Mouse (Mus musculus): Measurements from ENCODE around the gene Trnt1. TPM values are rescaled to one million over a fixed set of nuclear protein-coding genes. Genes with fewer than 3 reads are reported as not detected.

Trnt1 gene
- polyA plus RNA-seq (2012; ENCODE audit: low replicate concordance), result 0.55 and 5.2 TPM in 2 replicates

DNA sequence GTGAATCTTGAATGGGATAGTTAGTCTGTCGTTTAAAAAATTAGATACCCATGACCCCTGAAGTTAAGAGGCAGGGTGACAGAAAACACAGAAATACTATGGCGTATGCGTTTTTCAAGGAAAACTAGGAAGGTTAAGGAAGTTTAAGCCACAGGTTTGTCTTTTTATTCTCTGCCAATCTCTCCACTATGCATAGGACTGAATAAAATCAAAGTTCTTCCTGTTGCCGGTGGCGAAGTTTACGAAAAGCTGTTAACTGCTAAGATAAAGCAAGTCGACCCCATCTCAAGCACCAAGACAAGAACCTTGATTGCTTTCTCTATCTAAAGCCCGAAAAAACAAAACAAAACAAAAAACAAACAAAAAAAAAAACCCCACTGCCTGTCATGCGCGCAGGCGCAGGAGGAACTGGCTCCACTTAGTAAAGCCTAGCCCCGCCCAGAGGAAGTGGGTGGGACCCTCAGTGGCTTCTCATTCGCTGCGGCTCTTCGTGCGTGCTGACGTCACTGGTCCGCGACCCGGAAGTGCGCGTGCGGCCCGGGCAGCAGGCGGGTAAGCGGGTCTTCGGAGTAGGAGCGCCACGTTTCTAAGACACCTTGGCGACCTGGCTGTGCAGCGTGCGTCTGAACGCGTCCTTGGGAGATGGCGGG, at the start of gene Trnt1:
Gene Trnt1, plus strand, starts transcription at position 481 of the 650 bp plus-strand sequence.

DNA sequence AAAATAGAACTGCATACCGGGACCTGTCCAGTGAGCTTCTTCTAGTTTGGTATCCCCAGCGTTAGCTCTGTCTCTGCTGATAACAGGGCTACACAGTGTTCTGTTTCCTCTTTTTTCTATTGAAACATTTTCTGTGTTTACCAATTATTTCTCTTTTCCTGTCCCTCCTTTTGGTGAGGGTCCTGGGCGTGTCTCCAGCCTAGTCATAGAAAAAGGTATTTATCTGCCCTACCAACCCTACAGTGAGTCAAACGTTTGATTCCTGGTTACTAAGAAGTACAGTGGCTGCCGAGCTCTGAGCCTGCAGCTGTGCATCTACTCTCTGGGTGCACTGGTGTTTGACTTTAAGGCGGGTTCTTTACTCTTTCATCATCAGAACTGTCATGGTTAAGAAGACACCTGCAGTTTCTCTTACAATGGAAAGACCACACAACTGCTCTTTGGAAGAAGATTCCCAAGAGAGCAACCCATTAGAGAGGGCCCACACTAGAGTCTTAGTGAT, 20.0 kb upstream of the Trnt1 start, which contains the start of gene Il5ra:
Gene Il5ra, minus strand, starts transcription at position 151 of the 502 bp plus-strand sequence.

GRCm38 (mm10) chr6:106799333-106800226, 30.7 kb downstream of the Trnt1 start, which contains the start of gene Crbn:
Crbn (minus strand) TSS chr6:106800077.

Other genes with a start within 250 kb of the Trnt1 start
- gene Il5ra, start 20.1 kb upstream of the Trnt1 start, polyA plus RNA-seq (2012; ENCODE audit: low replicate concordance), result 0.68 and 1.2 TPM in 2 replicates
- gene Crbn, start 31.0 kb downstream of the Trnt1 start, polyA plus RNA-seq (2012; ENCODE audit: low replicate concordance), result 2.8 and 5.3 TPM in 2 replicates